11 mouse cellular contexts compared by ENCODE assay signal in genomic region chr19:11537336-11537735, GRCm38 (mm10). TPM values are rescaled to one million over a fixed set of nuclear protein-coding genes. Genes with fewer than 3 reads are reported as not detected.
DNase-seq lines count a peak whose midpoint lies in the region; ATAC-seq lines count a peak whose summit lies in the region.
"Had no signal": no experiment of that assay in that cellular context is flagged by ENCODE, and none has a peak within 500 bp of the region (broad histone marks: within the 10 kb centered on the region; RNA-seq: fewer than 3 reads in every experiment).

No protein-coding gene starts in this region.

- H3K27me3 ChIP-seq in heart, embryonic 12.5 days (replicated peaks) = no peaks in the 10 kb centered on the region
- no peaks in the 10 kb centered on the region for H3K27me3 ChIP-seq in neural tube, embryonic 11.5 days (ENCODE audit: control insufficient read depth, insufficient read depth, low read length)
- H3K27me3 ChIP-seq: forebrain, embryonic 15.5 days; hindbrain, embryonic 15.5 days had no signal

- no peaks in the 10 kb centered on the region for H3K36me3 ChIP-seq in heart, embryonic 12.5 days
- no peaks in the 10 kb centered on the region for H3K36me3 ChIP-seq in neural tube, embryonic 11.5 days (ENCODE audit: control insufficient read depth, insufficient read depth, low read length)
- H3K36me3 ChIP-seq: forebrain, embryonic 15.5 days; hindbrain, embryonic 15.5 days had no signal

- H3K9me3 ChIP-seq in heart, embryonic 12.5 days (replicated peaks) = no peaks in the 10 kb centered on the region
- H3K9me3 ChIP-seq in neural tube, embryonic 11.5 days (ENCODE audit: control insufficient read depth, low read length) = no peaks in the 10 kb centered on the region
- H3K9me3 ChIP-seq: forebrain, embryonic 15.5 days; hindbrain, embryonic 15.5 days had no signal

- H3K4me2 ChIP-seq in heart, embryonic 12.5 days = no peak overlapping the region
- no peak overlapping the region for H3K4me2 ChIP-seq in neural tube, embryonic 11.5 days (ENCODE audit: low read depth)
- H3K4me2 ChIP-seq: forebrain, embryonic 15.5 days; hindbrain, embryonic 15.5 days had no signal

- 0 out of 2 replicates have a peak, but pooled peaks cover 2% of the 10 kb centered on the region for H3K4me1 ChIP-seq in heart, embryonic 12.5 days (replicated peaks)
- no peaks in the 10 kb centered on the region for H3K4me1 ChIP-seq in neural tube, embryonic 11.5 days (ENCODE audit: control insufficient read depth, insufficient read depth, low read length)
- H3K4me1 ChIP-seq: forebrain, embryonic 15.5 days; hindbrain, embryonic 15.5 days had no signal

- no peak overlapping the region for H3K9ac ChIP-seq in heart, embryonic 12.5 days
- H3K9ac ChIP-seq in neural tube, embryonic 11.5 days (ENCODE audit: low read length) = no peak overlapping the region
- H3K9ac ChIP-seq: forebrain, embryonic 15.5 days; hindbrain, embryonic 15.5 days had no signal

- 0 out of 2 replicates have a peak, but pooled peaks have one; percentile 22 for ATAC-seq in heart, embryonic 12.5 days (ENCODE audit: insufficient number of reproducible peaks, low FRiP score)
- ATAC-seq in neural tube, embryonic 11.5 days (ENCODE audit: insufficient read depth, low FRiP score, low TSS enrichment) = no peak
- ATAC-seq: forebrain, embryonic 15.5 days had no signal

- no peak overlapping the region for H3K4me3 ChIP-seq in heart, embryonic 12.5 days
- no peak overlapping the region for H3K4me3 ChIP-seq in neural tube, embryonic 11.5 days (ENCODE audit: low read depth, low read length)
- H3K4me3 ChIP-seq: forebrain, embryonic 15.5 days; hindbrain, embryonic 15.5 days had no signal

- WGBS in heart, embryonic 12.5 days = 9% methylated on average over 2 of the region's 2 CpGs
- WGBS in neural tube, embryonic 11.5 days = 20% methylated on average over 2 of the region's 2 CpGs

- DNase-seq in gastrocnemius, adult 18-20 months (ENCODE audit: low spot score) = peak; percentile 25
- DNase-seq in gastrocnemius, postnatal 4 days (ENCODE audit: low spot score in 2 of 2) = no peak
- DNase-seq in ovary, postnatal 36 days (ENCODE audit: low spot score) = peak; percentile 8
- DNase-seq in ovary, adult 18-20 months (ENCODE audit: low spot score) = no peak
- peak; percentile 24 for DNase-seq in neural tube, embryonic 11.5 days (ENCODE audit: low spot score)
- no peak for DNase-seq in B cell, adult 2 months
- DNase-seq in urinary bladder, postnatal 14 days (ENCODE audit: low spot score) = no peak
- DNase-seq: cerebellum, adult 9-11 months had no signal

- no peak overlapping the region for H3K27ac ChIP-seq in heart, embryonic 12.5 days (ENCODE audit: poor library complexity, severe bottlenecking)
- H3K27ac ChIP-seq in neural tube, embryonic 11.5 days (ENCODE audit: low read depth, low read length) = no peak overlapping the region
- H3K27ac ChIP-seq: forebrain, embryonic 15.5 days; hindbrain, embryonic 15.5 days had no signal

RNA-seq across cellular contexts. Expression of gene Ms4a4d, which starts 0.7 kb away (rescaled TPM):
- 1 to 10 TPM; 2.5 to 3.6 TPM for total RNA-seq in gastrocnemius, adult 18-20 months (2021)
- total RNA-seq in gastrocnemius, postnatal 4 days (2021) = 1 to 10 TPM; 1.2 to 1.7 TPM
- polyA plus RNA-seq in heart, embryonic 12.5 days (2016; fragmentation: Nextera tagmentation; extraction: Ambion mirVana) = 0.33 and 0.41 TPM in 2 replicates
- 0.49 and 0.53 TPM in 2 replicates for polyA plus RNA-seq in neural tube, embryonic 11.5 days (2014; fragmentation: Nextera tagmentation; extraction: Ambion mirVana)
- polyA plus RNA-seq: forebrain, embryonic 15.5 days; hindbrain, embryonic 15.5 days had no signal

RNA-seq across cellular contexts. Expression of gene Ms4a6b, which starts 21.0 kb away (rescaled TPM):
- 1 to 10 TPM; 1.7 to 3.0 TPM for total RNA-seq in gastrocnemius, adult 18-20 months (2021)
- total RNA-seq in gastrocnemius, postnatal 4 days (2021) = 1 to 10 TPM; 6.2 to 7.1 TPM
- 1.4 and 1.5 TPM in 2 replicates for polyA plus RNA-seq in heart, embryonic 12.5 days (2016; fragmentation: Nextera tagmentation; extraction: Ambion mirVana)
- polyA plus RNA-seq in neural tube, embryonic 11.5 days (2014; fragmentation: Nextera tagmentation; extraction: Ambion mirVana) = 1.9 and 3.0 TPM in 2 replicates

RNA-seq across cellular contexts. Expression of gene Gm8369, which starts 51.6 kb away (rescaled TPM):
- total RNA-seq in gastrocnemius, adult 18-20 months (2021) = not detected
- under 1 TPM in 1 of 2 experiments, not detected in 1; 0.29 TPM for total RNA-seq in gastrocnemius, postnatal 4 days (2021)
- polyA plus RNA-seq in heart, embryonic 12.5 days (2016; fragmentation: Nextera tagmentation; extraction: Ambion mirVana) = not detected in 2 replicates
- polyA plus RNA-seq in neural tube, embryonic 11.5 days (2014; fragmentation: Nextera tagmentation; extraction: Ambion mirVana) = not detected in 2 replicates
- polyA plus RNA-seq: forebrain, embryonic 15.5 days; hindbrain, embryonic 15.5 days had no signal

Comparison
In these comparisons a context has a peak if more than half of its experiments do, and no peak if none do; other contexts are left out.
1. DNase-seq: peak in gastrocnemius, adult 18-20 months (single experiment), ovary, postnatal 36 days (single experiment) and neural tube, embryonic 11.5 days (single experiment); none in gastrocnemius, postnatal 4 days (0 of 2), ovary, adult 18-20 months (single experiment), B cell, adult 2 months (0 of 2) and urinary bladder, postnatal 14 days (single experiment).